Mouse (Mus musculus): ENCODE data around the gene Calr.

DNA sequence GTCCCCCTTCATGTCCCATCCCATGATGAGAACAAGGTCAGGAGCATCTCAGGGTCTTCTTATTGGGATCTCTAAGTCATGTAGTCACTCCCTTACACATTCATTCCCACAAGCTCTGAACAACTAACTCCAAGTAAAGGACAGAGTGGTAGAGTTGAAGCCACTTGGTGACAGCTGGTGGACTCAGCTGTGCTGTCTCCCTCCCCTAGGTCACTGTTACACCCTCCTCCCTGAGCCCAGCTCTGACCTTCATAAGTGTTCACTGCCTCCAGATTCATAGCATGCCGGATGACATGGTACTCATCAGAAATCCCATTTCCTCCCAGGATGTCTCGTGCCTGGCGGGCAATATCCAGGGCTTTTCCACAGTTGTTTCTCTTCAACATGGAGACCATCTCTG lies 41.5 kb upstream of the Calr start:
- TF ChIP-seq POLR2A (IDR thresholded peaks at IDR 0.05; ENCODE audit: borderline replicate concordance, control insufficient read depth, low read depth, low read length) (no peak), CTCF (IDR thresholded peaks at IDR 0.05; ENCODE audit: control insufficient read depth, insufficient read depth, low read length) (no peak)

Data from bone marrow, adult 2 months (tissue).